In the genomic region with DNA sequence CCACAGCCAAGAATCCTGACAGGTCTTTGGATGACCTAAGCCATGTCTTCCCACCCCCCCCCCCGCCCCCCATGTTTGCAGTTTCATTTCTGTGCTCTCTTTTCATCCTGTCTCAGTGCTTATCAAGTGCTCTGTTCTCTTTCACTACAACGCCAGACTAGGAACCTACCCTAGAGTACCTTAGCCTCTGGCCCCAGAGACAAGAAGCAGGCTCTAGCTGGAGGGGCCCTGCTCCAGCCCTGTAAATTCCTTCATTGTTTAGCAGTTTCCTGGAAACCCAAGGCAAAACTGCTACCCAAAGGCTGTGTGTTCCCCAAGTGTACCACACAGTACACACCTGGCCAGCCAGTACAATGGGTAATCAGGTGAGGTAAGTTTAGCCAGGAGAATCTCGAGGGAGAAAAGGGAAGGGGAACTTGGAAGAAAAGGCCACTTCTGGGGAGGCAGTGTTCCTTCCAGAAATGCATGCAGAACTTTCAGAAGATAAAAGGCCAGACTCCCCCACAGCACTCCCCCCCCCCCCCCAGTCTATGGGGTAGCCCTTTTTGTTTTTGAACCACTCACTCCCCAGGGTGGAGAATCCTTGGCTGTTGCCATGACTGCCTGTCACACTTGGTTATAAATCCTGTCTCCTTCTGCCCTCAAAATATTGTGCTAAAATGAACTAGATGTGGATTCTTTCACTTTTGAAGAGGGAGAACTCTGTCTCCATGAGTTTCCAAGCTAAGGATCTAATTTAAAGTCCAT, we compare ENCODE assay signal across 14 mouse cellular contexts.
DNase-seq lines count a peak whose midpoint lies in the region; ATAC-seq and TF ChIP-seq lines count a peak whose summit lies in the region.
"Had no signal": no experiment of that assay in that cellular context is flagged by ENCODE, and none has a peak within 500 bp of the region (broad histone marks: within the 10 kb centered on the region; RNA-seq: fewer than 3 reads in every experiment).

No protein-coding gene starts in this region.

- H3K36me3 ChIP-seq in hindbrain, embryonic 10.5 days = no peaks in the 10 kb centered on the region
- no peaks in the 10 kb centered on the region for H3K36me3 ChIP-seq in intestine, embryonic 15.5 days
- H3K36me3 ChIP-seq in midbrain, postnatal 0 days (ENCODE audit: insufficient read depth, low read length) = no peaks in the 10 kb centered on the region

- ATAC-seq in intestine, embryonic 15.5 days = peak; percentile 39; the same call in 1 of the 2 replicates
- no peak for ATAC-seq in midbrain, postnatal 0 days (ENCODE audit: low FRiP score)
- ATAC-seq: Patski had no signal

- DNase-seq in left cerebral cortex, postnatal 4 days = peak; percentile 15
- no peak for DNase-seq in left cerebral cortex, adult 8-10 months (ENCODE audit: low spot score in 2 of 2)
- DNase-seq in hindbrain, embryonic 10.5 days (ENCODE audit: low spot score) = peak; percentile 51
- peak; percentile 30 for DNase-seq in midbrain, postnatal 0 days (ENCODE audit: low spot score)
- no peak for DNase-seq in gastrocnemius, adult 2 months
- DNase-seq in layer of hippocampus, postnatal 10 days (ENCODE audit: low spot score in 2 of 2) = no peak
- DNase-seq in frontal cortex, postnatal 10 days (ENCODE audit: low spot score in 2 of 2) = no peak
- DNase-seq: adrenal gland, adult 2 months; cerebellum, adult 8-10 months; kidney, adult 9 months had no signal

- H3K4me1 ChIP-seq in hindbrain, embryonic 10.5 days (replicated peaks) = peaks cover 44% of the 10 kb centered on the region
- H3K4me1 ChIP-seq in intestine, embryonic 15.5 days (replicated peaks) = peaks cover 4% of the 10 kb centered on the region; the same call in 1 of the 2 replicates
- H3K4me1 ChIP-seq in midbrain, postnatal 0 days (ENCODE audit: insufficient read depth, low read length) = peaks cover 3% of the 10 kb centered on the region; the same call in 1 of the 2 replicates

- 22% methylated on average over 3 of the region's 3 CpGs for WGBS in hindbrain, embryonic 10.5 days
- WGBS in intestine, embryonic 15.5 days = 28% methylated on average over 3 of the region's 3 CpGs
- 21% methylated on average over 3 of the region's 3 CpGs for WGBS in midbrain, postnatal 0 days

- no peak overlapping the region for H3K4me3 ChIP-seq in hindbrain, embryonic 10.5 days
- H3K4me3 ChIP-seq in intestine, embryonic 15.5 days (replicated peaks) = no peak overlapping the region
- no peak overlapping the region for H3K4me3 ChIP-seq in midbrain, postnatal 0 days (ENCODE audit: low read depth, low read length)
- H3K4me3 ChIP-seq in gastrocnemius, adult 2 months = no peak overlapping the region
- H3K4me3 ChIP-seq: myocyte had no signal

- H3K9ac ChIP-seq in intestine, embryonic 15.5 days = no peak overlapping the region
- no peak overlapping the region for H3K9ac ChIP-seq in midbrain, postnatal 0 days (replicated peaks; ENCODE audit: low read length, poor library complexity, severe bottlenecking)

- H3K9me3 ChIP-seq in hindbrain, embryonic 10.5 days = no peaks in the 10 kb centered on the region
- H3K9me3 ChIP-seq in intestine, embryonic 15.5 days = no peaks in the 10 kb centered on the region
- no peaks in the 10 kb centered on the region for H3K9me3 ChIP-seq in midbrain, postnatal 0 days (ENCODE audit: low read length)

- H3K27ac ChIP-seq in hindbrain, embryonic 10.5 days = peak overlapping the region; percentile 82
- no peak overlapping the region for H3K27ac ChIP-seq in intestine, embryonic 15.5 days
- no peak overlapping the region for H3K27ac ChIP-seq in midbrain, postnatal 0 days (ENCODE audit: low read depth, low read length)
- no peak overlapping the region for H3K27ac ChIP-seq in gastrocnemius, adult 2 months
- H3K27ac ChIP-seq: macrophage had no signal

- no peak overlapping the region for H3K4me2 ChIP-seq in intestine, embryonic 15.5 days (replicated peaks)
- no peak overlapping the region for H3K4me2 ChIP-seq in midbrain, postnatal 0 days (ENCODE audit: low read depth, low read length, poor library complexity, severe bottlenecking)

- no peaks in the 10 kb centered on the region for H3K27me3 ChIP-seq in hindbrain, embryonic 10.5 days (ENCODE audit: insufficient read depth, poor library complexity, severe bottlenecking)
- no peaks in the 10 kb centered on the region for H3K27me3 ChIP-seq in intestine, embryonic 15.5 days (replicated peaks)
- no peaks in the 10 kb centered on the region for H3K27me3 ChIP-seq in midbrain, postnatal 0 days (ENCODE audit: insufficient read depth, low read length)
- H3K27me3 ChIP-seq: Patski had no signal

- intact Hi-C loops in left cerebral cortex, postnatal 4 days (cut with DNase I) = no loop called here
- intact Hi-C loops in gastrocnemius, adult 2 months (cut with DNase I) = no loop called here

- no peak for TF ChIP-seq CTCF in midbrain, postnatal 0 days (IDR thresholded peaks at IDR 0.05)
- no peak for TF ChIP-seq CTCF in gastrocnemius, adult 2 months (IDR thresholded peaks at IDR 0.05)

Comparison
In these comparisons a context has a peak if more than half of its experiments do, and no peak if none do; other contexts are left out.
1. DNase-seq: peak in left cerebral cortex, postnatal 4 days (single experiment), hindbrain, embryonic 10.5 days (single experiment) and midbrain, postnatal 0 days (single experiment); none in left cerebral cortex, adult 8-10 months (0 of 2), gastrocnemius, adult 2 months (single experiment), layer of hippocampus, postnatal 10 days (0 of 2) and frontal cortex, postnatal 10 days (0 of 2).